Mouse (Mus musculus): Measurements from ENCODE around the gene Rad51d. TPM values are rescaled to one million over a fixed set of nuclear protein-coding genes. Genes with fewer than 3 reads are reported as not detected.
A peak's percentile ranks its signal among the peaks of the same experiment; 100 is the strongest.

The Rad51d gene
- polyA plus RNA-seq, 1 experiment from 2014 or later, result 11.3 TPM

- H3K4me3 ChIP-seq (replicated peaks), result no peak overlapping the region
- H3K9me3 ChIP-seq (replicated peaks), result no peaks in the 10 kb centered on the region
- no peaks in the 10 kb centered on the region for H3K36me3 ChIP-seq
- H3K27ac ChIP-seq (replicated peaks), result no peak overlapping the region
- no peak for ATAC-seq (ENCODE audit: low FRiP score)
- H3K4me2 ChIP-seq, result no peak overlapping the region
- H3K9ac ChIP-seq (replicated peaks), result no peak overlapping the region
- H3K27me3 ChIP-seq (replicated peaks), result no peaks in the 10 kb centered on the region
- WGBS, result 27% methylated on average over 7 of the region's 7 CpGs
- H3K4me1 ChIP-seq, result peaks cover 17% of the 10 kb centered on the region
Observed at GRCm38 (mm10) chr11:82866850-82867564, 23.4 kb downstream of the Rad51d start.

GRCm38 (mm10) chr11:82865957-82866356, 24.5 kb downstream of the Rad51d start:
- no peak for ATAC-seq (ENCODE audit: low FRiP score)
- Histone ChIP-seq H3K27ac (replicated peaks) (no peak overlapping the region), H3K9ac (replicated peaks) (no peak overlapping the region), H3K27me3 (replicated peaks) (no peaks in the 10 kb centered on the region), H3K4me2 (no peak overlapping the region), H3K36me3 (no peaks in the 10 kb centered on the region), H3K9me3 (replicated peaks) (no peaks in the 10 kb centered on the region), H3K4me1 (peaks cover 19% of the 10 kb centered on the region), H3K4me3 (replicated peaks) (no peak overlapping the region)
- 79% methylated on average over 10 of the region's 10 CpGs for WGBS

GRCm38 (mm10) chr11:82863488-82863931, 26.9 kb downstream of the Rad51d start:
- Histone ChIP-seq H3K27ac (replicated peaks) (no peak overlapping the region), H3K4me1 (peaks cover 7% of the 10 kb centered on the region; the same call in 1 of the 2 replicates), H3K27me3 (replicated peaks) (no peaks in the 10 kb centered on the region), H3K36me3 (no peaks in the 10 kb centered on the region), H3K9ac (replicated peaks) (no peak overlapping the region), H3K4me3 (replicated peaks) (no peak overlapping the region), H3K4me2 (no peak overlapping the region), H3K9me3 (replicated peaks) (no peaks in the 10 kb centered on the region)
- ATAC-seq (ENCODE audit: low FRiP score), result no peak
- 50% methylated on average over 4 of the region's 4 CpGs for WGBS

GRCm38 (mm10) chr11:82863059-82863458, 27.4 kb downstream of the Rad51d start:
- no peaks in the 10 kb centered on the region for H3K36me3 ChIP-seq
- H3K9ac ChIP-seq (replicated peaks), result no peak overlapping the region
- H3K27me3 ChIP-seq (replicated peaks), result no peaks in the 10 kb centered on the region
- H3K9me3 ChIP-seq (replicated peaks), result no peaks in the 10 kb centered on the region
- no peak overlapping the region for H3K4me3 ChIP-seq (replicated peaks)
- peaks cover 7% of the 10 kb centered on the region; the same call in 1 of the 2 replicates for H3K4me1 ChIP-seq
- H3K4me2 ChIP-seq, result no peak overlapping the region
- H3K27ac ChIP-seq (replicated peaks), result no peak overlapping the region
- WGBS, result 30% methylated on average over 2 of the region's 2 CpGs
- ATAC-seq (ENCODE audit: low FRiP score), result no peak

- no peaks in the 10 kb centered on the region for H3K36me3 ChIP-seq
- no peak overlapping the region for H3K4me2 ChIP-seq
- H3K9me3 ChIP-seq (replicated peaks), result no peaks in the 10 kb centered on the region
- 68% methylated on average over 9 of the region's 9 CpGs for WGBS
- no peak for ATAC-seq (ENCODE audit: low FRiP score)
- no peak overlapping the region for H3K27ac ChIP-seq (replicated peaks)
- no peak overlapping the region for H3K9ac ChIP-seq (replicated peaks)
- H3K27me3 ChIP-seq (replicated peaks), result no peaks in the 10 kb centered on the region
- no peak overlapping the region for H3K4me3 ChIP-seq (replicated peaks)
- H3K4me1 ChIP-seq, result peaks cover 7% of the 10 kb centered on the region; the same call in 1 of the 2 replicates
Observed at GRCm38 (mm10) chr11:82862638-82863037, 27.8 kb downstream of the Rad51d start.

- 69% methylated on average over 8 of the region's 8 CpGs for WGBS
Observed at GRCm38 (mm10) chr11:82861558-82861957, 28.9 kb downstream of the Rad51d start.

GRCm38 (mm10) chr11:82860759-82861158, 29.7 kb downstream of the Rad51d start:
- H3K36me3 ChIP-seq, result no peaks in the 10 kb centered on the region
- ATAC-seq (ENCODE audit: low FRiP score), result no peak
- no peak overlapping the region for H3K27ac ChIP-seq (replicated peaks)
- no peaks in the 10 kb centered on the region for H3K9me3 ChIP-seq (replicated peaks)
- peaks cover 7% of the 10 kb centered on the region; the same call in 1 of the 2 replicates for H3K4me1 ChIP-seq
- H3K4me2 ChIP-seq, result no peak overlapping the region
- no peak overlapping the region for H3K9ac ChIP-seq (replicated peaks)
- H3K27me3 ChIP-seq (replicated peaks), result no peaks in the 10 kb centered on the region
- no peak overlapping the region for H3K4me3 ChIP-seq (replicated peaks)
- WGBS, result 80% methylated on average over 6 of the region's 6 CpGs

More at GRCm38 (mm10) chr11:82861558-82861957, 28.9 kb downstream of the Rad51d start:
- H3K4me1 ChIP-seq, result peaks cover 7% of the 10 kb centered on the region; the same call in 1 of the 2 replicates
- H3K27ac ChIP-seq (replicated peaks), result no peak overlapping the region
- no peaks in the 10 kb centered on the region for H3K9me3 ChIP-seq (replicated peaks)
- no peak overlapping the region for H3K4me2 ChIP-seq
- no peaks in the 10 kb centered on the region for H3K27me3 ChIP-seq (replicated peaks)
- no peak overlapping the region for H3K4me3 ChIP-seq (replicated peaks)
- H3K36me3 ChIP-seq, result no peaks in the 10 kb centered on the region
- ATAC-seq (ENCODE audit: low FRiP score), result no peak
- H3K9ac ChIP-seq (replicated peaks), result no peak overlapping the region

- Histone ChIP-seq H3K27ac (replicated peaks) (no peak overlapping the region), H3K4me2 (no peak overlapping the region), H3K9ac (replicated peaks) (no peak overlapping the region), H3K9me3 (replicated peaks) (no peaks in the 10 kb centered on the region), H3K27me3 (replicated peaks) (no peaks in the 10 kb centered on the region), H3K36me3 (no peaks in the 10 kb centered on the region), H3K4me1 (peaks cover 10% of the 10 kb centered on the region; the same call in 1 of the 2 replicates), H3K4me3 (replicated peaks) (no peak overlapping the region)
- WGBS, result 75% methylated on average over 13 of the region's 13 CpGs
- no peak for ATAC-seq (ENCODE audit: low FRiP score)
Observed at GRCm38 (mm10) chr11:82857307-82857848, 33.0 kb downstream of the Rad51d start.

- ATAC-seq (ENCODE audit: low FRiP score), result no peak
- H3K9me3 ChIP-seq (replicated peaks), result no peaks in the 10 kb centered on the region
- H3K27ac ChIP-seq (replicated peaks), result 0 out of 2 replicates have a peak overlapping the region, but pooled peaks have one; percentile 18
- no peaks in the 10 kb centered on the region for H3K36me3 ChIP-seq
- 44% methylated on average over 10 of the region's 10 CpGs for WGBS
- H3K9ac ChIP-seq (replicated peaks), result no peak overlapping the region
- H3K4me2 ChIP-seq, result 0 out of 2 replicates have a peak overlapping the region, but pooled peaks have one; percentile 13
- 0 out of 2 replicates have a peak, but pooled peaks cover 9% of the 10 kb centered on the region for H3K4me1 ChIP-seq
- H3K4me3 ChIP-seq (replicated peaks), result no peak overlapping the region
- H3K27me3 ChIP-seq (replicated peaks), result no peaks in the 10 kb centered on the region
Observed at GRCm38 (mm10) chr11:82856032-82856431, 34.4 kb downstream of the Rad51d start.

GRCm38 (mm10) chr11:82855327-82855973, 35.0 kb downstream of the Rad51d start:
- 0 out of 2 replicates have a peak, but pooled peaks cover 12% of the 10 kb centered on the region for H3K4me1 ChIP-seq
- no peak overlapping the region for H3K27ac ChIP-seq (replicated peaks)
- WGBS, result 79% methylated on average over 9 of the region's 9 CpGs
- no peak overlapping the region for H3K9ac ChIP-seq (replicated peaks)
- ATAC-seq (ENCODE audit: low FRiP score), result no peak
- H3K9me3 ChIP-seq (replicated peaks), result no peaks in the 10 kb centered on the region
- no peak overlapping the region for H3K4me2 ChIP-seq
- no peak overlapping the region for H3K4me3 ChIP-seq (replicated peaks)
- no peaks in the 10 kb centered on the region for H3K36me3 ChIP-seq
- no peaks in the 10 kb centered on the region for H3K27me3 ChIP-seq (replicated peaks)

GRCm38 (mm10) chr11:82854111-82854510, 36.3 kb downstream of the Rad51d start:
- H3K27me3 ChIP-seq (replicated peaks), result no peaks in the 10 kb centered on the region
- H3K9ac ChIP-seq (replicated peaks), result no peak overlapping the region
- WGBS, result 89% methylated on average over 6 of the region's 6 CpGs
- no peak overlapping the region for H3K27ac ChIP-seq (replicated peaks)
- no peaks in the 10 kb centered on the region for H3K36me3 ChIP-seq
- no peak for ATAC-seq (ENCODE audit: low FRiP score)
- no peaks in the 10 kb centered on the region for H3K9me3 ChIP-seq (replicated peaks)
- peaks cover 17% of the 10 kb centered on the region for H3K4me1 ChIP-seq
- H3K4me2 ChIP-seq, result no peak overlapping the region
- H3K4me3 ChIP-seq (replicated peaks), result no peak overlapping the region
